Mouse (Mus musculus) liver, postnatal 0 days (tissue): ENCODE data around the gene Exosc2. TPM values are rescaled to one million over a fixed set of nuclear protein-coding genes. Genes with fewer than 3 reads are reported as not detected.

Source experiments
- ATAC-seq: fragments of 200-750 bp; cut with Nextera tagmentation; 2 replicates; pipeline ENCODE4 v1.8.0; 2017; ENCODE audit warnings: mild to moderate bottlenecking, moderate library complexity
- DNase-seq: peaks from one replicate; pipeline ENCODE4 v3.0.0-alpha.2; 2016
- H3K27ac ChIP-seq: fragments of 300-500 bp; sonication (generic); 2 replicates; pipeline ENCODE4 v1.5.1; 2014; ENCODE audit warnings: antibody characterized with exemption, moderate library complexity, mild to moderate bottlenecking, low read depth
- H3K27me3 ChIP-seq: fragments of 300-500 bp; sonication (generic); 2 replicates; pipeline ENCODE4 v1.6.1; 2014; ENCODE audit warnings: low read length, control low read depth, mixed read lengths; ENCODE audit not compliant: insufficient read depth
- H3K36me3 ChIP-seq: fragments of 300-500 bp; sonication (generic); replicated peaks from 2 replicates; pipeline ENCODE4 v1.6.1; 2014; ENCODE audit warnings: mild to moderate bottlenecking, control low read depth, low read length, moderate library complexity, mixed read lengths; ENCODE audit not compliant: insufficient read depth
- H3K4me1 ChIP-seq: fragments of 300-500 bp; sonication (generic); 2 replicates; pipeline ENCODE4 v1.6.1; 2014; ENCODE audit warnings: antibody characterized with exemption, mild to moderate bottlenecking, control low read depth; ENCODE audit not compliant: insufficient read depth
- H3K4me2 ChIP-seq: fragments of 300-500 bp; sonication (generic); 2 replicates; pipeline ENCODE4 v1.6.1; 2014; ENCODE audit warnings: low read depth, mild to moderate bottlenecking, low read length, moderate library complexity, mixed read lengths
- H3K4me3 ChIP-seq: fragments of 300-500 bp; sonication (generic); 2 replicates; pipeline ENCODE4 v1.5.1; 2014; ENCODE audit warnings: low read depth, low read length
- H3K9ac ChIP-seq: fragments of 300-500 bp; sonication (generic); replicated peaks from 2 replicates; pipeline ENCODE4 v1.6.1; 2014; ENCODE audit warnings: mild to moderate bottlenecking, moderate library complexity
- H3K9me3 ChIP-seq: fragments of 300-500 bp; sonication (generic); 2 replicates; pipeline ENCODE4 v1.6.1; 2016; ENCODE audit warnings: mild to moderate bottlenecking, control low read depth, low read length, mixed read lengths
- CTCF ChIP-seq: sonication (generic); IDR thresholded peaks from 2 replicates; pipeline ENCODE4 v1.5.1; 2016; ENCODE audit warnings: antibody characterized with exemption, low read depth
- EP300 ChIP-seq: IDR thresholded peaks from 2 replicates; pipeline ENCODE4 v1.6.1; 2016; ENCODE audit warnings: antibody characterized with exemption, low read depth, mild to moderate bottlenecking
- WGBS: fragments of 180-500 bp; shearing (Covaris S2); extraction: QIAGEN DNeasy Blood & Tissue Kit; methylation state at CpG from one replicate; pipeline ENCODE4 v1.1.7; 2014; ENCODE audit not compliant: insufficient replicate concordance; 5-methylcytosine and 5-hydroxymethylcytosine counted together
- polyA plus RNA-seq: library from polyadenylated mRNA; unstranded; fragments of >200 nt; fragmentation: Nextera tagmentation; extraction: Ambion mirVana; gene quantifications from 2 replicates; pipeline ENCODE4 v1.2.1, GENCODE M21; 2015

Gene Exosc2
- polyA plus RNA-seq: 14.2 and 14.6 TPM in 2 replicates

DNA sequence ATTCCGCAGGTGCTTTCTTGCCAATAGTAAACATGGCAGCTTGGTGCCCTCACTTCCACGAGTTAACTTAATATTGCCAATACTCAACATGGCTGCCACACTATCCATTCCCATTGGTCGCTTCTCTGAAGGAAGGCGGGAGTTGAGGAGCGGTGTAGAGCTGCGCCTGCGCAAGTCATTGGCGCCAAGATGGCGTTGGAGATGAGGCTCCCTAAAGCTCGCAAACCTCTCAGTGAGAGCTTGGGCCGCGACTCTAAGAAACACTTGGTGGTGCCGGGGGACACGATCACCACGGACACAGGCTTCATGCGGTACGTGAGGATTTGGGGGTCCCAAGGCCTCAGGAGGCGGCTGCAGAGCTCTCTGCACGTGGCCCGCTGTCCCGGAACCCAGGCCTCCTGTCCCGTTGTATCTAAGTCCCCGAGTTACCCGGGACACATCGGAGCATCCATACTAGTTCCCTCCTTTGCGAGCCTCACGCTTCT, at the start of gene Exosc2:
TSS of gene Exosc2 (plus strand) at position 165 of the 485 bp plus-strand sequence.
- no peak for TF ChIP-seq EP300
- no peak for TF ChIP-seq CTCF
- peak; percentile 99 for ATAC-seq
- peak within 1 kb of the TSS; percentile 79 for H3K4me2 ChIP-seq
- peaks cover 9% of the 10 kb centered on the region; the same call in 1 of the 2 replicates for H3K4me1 ChIP-seq
- peaks cover 23% of the 10 kb centered on the region for H3K36me3 ChIP-seq
- DNase-seq: peak; percentile 89
- H3K9me3 ChIP-seq: no peaks in the 10 kb centered on the region
- peak within 1 kb of the TSS; percentile 71 for H3K4me3 ChIP-seq
- no peaks in the 10 kb centered on the region for H3K27me3 ChIP-seq
- peak within 1 kb of the TSS; percentile 56 for H3K27ac ChIP-seq
- peak within 1 kb of the TSS; percentile 74 for H3K9ac ChIP-seq
- WGBS: 2% methylated on average over 27 of the region's 27 CpGs

DNA sequence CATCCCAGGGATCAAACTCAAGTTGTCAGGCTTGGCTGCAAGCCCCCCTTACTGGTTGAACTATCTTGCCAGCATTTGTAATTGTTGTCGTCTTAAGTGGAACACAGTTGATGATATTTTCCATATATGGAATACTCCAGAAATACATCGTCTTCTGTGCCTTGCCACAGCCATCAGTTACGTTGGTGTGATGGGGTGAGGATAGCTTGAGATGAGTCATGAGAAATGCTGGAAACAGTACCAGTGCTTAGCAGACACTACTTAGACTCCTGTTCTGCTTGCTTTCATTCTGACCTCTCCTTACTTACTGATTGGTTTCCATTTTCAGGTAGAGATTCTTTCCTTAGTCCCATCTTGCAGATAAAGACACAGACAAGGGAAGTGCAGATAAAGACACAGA, 37.0 kb upstream of the Exosc2 start:
- H3K4me3 ChIP-seq: no peak overlapping the region
- no peak overlapping the region for H3K4me2 ChIP-seq
- H3K9ac ChIP-seq: no peak overlapping the region
- no peak for DNase-seq
- no peaks in the 10 kb centered on the region for H3K4me1 ChIP-seq
- WGBS: 42% methylated on average over 3 of the region's 3 CpGs
- TF ChIP-seq EP300 (no peak), CTCF (no peak)
- no peak for ATAC-seq
- no peaks in the 10 kb centered on the region for H3K9me3 ChIP-seq
- H3K27ac ChIP-seq: no peak overlapping the region
- H3K27me3 ChIP-seq: peaks cover 77% of the 10 kb centered on the region
- no peaks in the 10 kb centered on the region for H3K36me3 ChIP-seq

DNA sequence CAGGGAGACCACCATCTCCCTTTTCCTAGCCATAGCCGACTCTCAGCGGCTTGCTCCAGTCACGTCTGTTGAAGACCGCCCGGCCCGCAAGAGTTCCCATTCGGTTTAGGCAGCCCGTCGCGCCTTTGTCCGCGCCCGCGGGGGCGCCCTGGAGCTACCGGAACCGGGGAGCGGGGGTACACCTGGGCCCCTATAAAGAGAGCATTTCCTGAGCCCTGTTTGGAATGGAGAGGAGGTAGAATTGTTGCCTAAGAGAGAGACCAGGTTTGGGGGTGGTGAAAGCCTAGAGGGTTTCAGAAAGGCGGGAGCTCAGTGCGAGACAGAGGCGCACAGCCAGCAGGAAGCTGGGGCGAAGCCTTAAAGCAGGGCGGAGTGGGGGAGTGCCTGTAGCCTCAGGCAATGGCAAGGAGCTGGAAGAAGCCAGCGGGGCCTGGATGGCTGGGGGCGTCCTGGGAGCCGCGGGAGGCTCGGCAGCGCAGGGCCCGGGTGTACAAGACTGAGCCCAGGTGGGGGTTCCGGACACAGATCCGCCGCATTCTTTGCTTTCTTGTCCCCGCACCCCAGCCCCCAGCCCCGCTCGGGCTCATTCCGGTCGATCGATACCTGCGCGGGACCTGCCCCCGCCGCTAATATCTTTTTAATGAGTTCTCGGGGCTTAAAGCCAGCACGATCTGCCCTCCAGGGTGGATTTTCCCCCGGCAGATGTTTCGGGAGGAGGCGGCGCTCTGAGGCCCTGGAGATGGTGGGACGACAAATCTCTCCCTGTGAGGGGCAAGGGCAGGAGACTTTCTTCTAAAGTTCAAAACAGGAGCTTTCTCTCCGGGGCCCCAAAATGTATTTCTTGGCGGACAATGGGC, 35.0 kb upstream of the Exosc2 start:
- Histone ChIP-seq H3K27ac (no peak overlapping the region), H3K4me2 (no peak overlapping the region; the same call in 1 of the 2 replicates), H3K36me3 (no peaks in the 10 kb centered on the region), H3K9ac (no peak overlapping the region), H3K4me1 (no peaks in the 10 kb centered on the region), H3K9me3 (no peaks in the 10 kb centered on the region), H3K4me3 (no peak overlapping the region), H3K27me3 (peaks cover 92% of the 10 kb centered on the region)
- 3% methylated on average over 52 of the region's 52 CpGs for WGBS
- TF ChIP-seq CTCF: no peak
- TF ChIP-seq EP300: no peak
- ATAC-seq (no peak), DNase-seq (no peak)

- H3K27ac ChIP-seq: no peak overlapping the region
- H3K4me3 ChIP-seq: no peak overlapping the region
- no peaks in the 10 kb centered on the region for H3K4me1 ChIP-seq
- no peaks in the 10 kb centered on the region for H3K36me3 ChIP-seq
- H3K4me2 ChIP-seq: no peak overlapping the region
- DNase-seq: no peak
- 3% methylated on average over 48 of the region's 48 CpGs for WGBS
- no peak for ATAC-seq
- no peaks in the 10 kb centered on the region for H3K9me3 ChIP-seq
- no peak for TF ChIP-seq EP300
- no peak for TF ChIP-seq CTCF
- no peak overlapping the region for H3K9ac ChIP-seq
- peaks cover 96% of the 10 kb centered on the region for H3K27me3 ChIP-seq
These were observed 34.3 kb upstream of the Exosc2 start for GRCm38 (mm10) chr2:31636138-31636741.

- no peak overlapping the region for H3K4me2 ChIP-seq
- peaks cover 98% of the 10 kb centered on the region for H3K27me3 ChIP-seq
- H3K36me3 ChIP-seq: no peaks in the 10 kb centered on the region
- H3K9me3 ChIP-seq: no peaks in the 10 kb centered on the region
- ATAC-seq (no peak), DNase-seq (no peak)
- WGBS: under 1% methylated on average over 33 of the region's 35 CpGs
- H3K27ac ChIP-seq: no peak overlapping the region
- TF ChIP-seq EP300 (no peak), CTCF (no peak)
- no peak overlapping the region for H3K4me3 ChIP-seq
- no peak overlapping the region for H3K9ac ChIP-seq
- no peaks in the 10 kb centered on the region for H3K4me1 ChIP-seq
These were observed 33.8 kb upstream of the Exosc2 start for GRCm38 (mm10) chr2:31636742-31637141.

GRCm38 (mm10) chr2:31637311-31637710, 33.2 kb upstream of the Exosc2 start:
- Histone ChIP-seq H3K4me3 (no peak overlapping the region), H3K4me2 (no peak overlapping the region), H3K36me3 (no peaks in the 10 kb centered on the region), H3K9ac (no peak overlapping the region), H3K4me1 (no peaks in the 10 kb centered on the region), H3K9me3 (no peaks in the 10 kb centered on the region), H3K27me3 (peaks cover 99% of the 10 kb centered on the region), H3K27ac (no peak overlapping the region)
- 5% methylated on average over 12 of the region's 12 CpGs for WGBS
- TF ChIP-seq EP300 (no peak), CTCF (no peak)
- ATAC-seq (no peak), DNase-seq (no peak)
